Mouse (Mus musculus) embryonic facial prominence, embryonic 14.5 days (tissue): ENCODE measurements around the gene Polq. TPM values are rescaled to one million over a fixed set of nuclear protein-coding genes. Genes with fewer than 3 reads are reported as not detected.

Experiments used
- polyA plus RNA-seq: library from polyadenylated mRNA; unstranded; fragments of >200 nt; fragmentation: Nextera tagmentation; extraction: Ambion mirVana; gene quantifications from 2 replicates; pipeline ENCODE4 v1.2.1, GENCODE M21; 2014

Polq gene
- polyA plus RNA-seq, 1 experiment from 2014 or later, result 4.4 TPM

Other genes starting within 250 kb of the Polq start
- 7.0 and 10.7 TPM in 2 replicates for gene Slc15a2, start 226.8 kb upstream of the Polq start, polyA plus RNA-seq
- 32.2 and 37.9 TPM in 2 replicates for gene Iqcb1, start 183.4 kb upstream of the Polq start, polyA plus RNA-seq
- gene Eaf2, start 136.8 kb upstream of the Polq start, polyA plus RNA-seq, result 3.4 and 3.6 TPM in 2 replicates
- gene Golgb1, start 136.6 kb upstream of the Polq start, polyA plus RNA-seq, result 107 and 120 TPM in 2 replicates
- 3.9 and 4.0 TPM in 2 replicates for gene Hcls1, start 76.8 kb upstream of the Polq start, polyA plus RNA-seq
- 0.84 and 0.86 TPM in 2 replicates for gene Fbxo40, start 21.3 kb upstream of the Polq start, polyA plus RNA-seq